Mouse (Mus musculus) hindbrain, embryonic 13.5 days (tissue): ENCODE measurements around the gene P2rx7. TPM values are rescaled to one million over a fixed set of nuclear protein-coding genes. Genes with fewer than 3 reads are reported as not detected.

Source experiments
- ATAC-seq: fragments of 200-750 bp; cut with Nextera tagmentation; 2 replicates; pipeline ENCODE4 v1.8.0; 2017; ENCODE audit warnings: moderate TSS enrichment; ENCODE audit not compliant: low FRiP score
- H3K27ac ChIP-seq: fragments of 300-500 bp; sonication (generic); 2 replicates; pipeline ENCODE4 v1.5.1; 2015; ENCODE audit warnings: inconsistent platforms, mild to moderate bottlenecking, moderate library complexity
- H3K27me3 ChIP-seq: fragments of 300-500 bp; sonication (generic); 2 replicates; pipeline ENCODE4 v1.6.1; 2015; ENCODE audit warnings: mild to moderate bottlenecking, inconsistent platforms
- H3K36me3 ChIP-seq: fragments of 300-500 bp; sonication (generic); 2 replicates; pipeline ENCODE4 v1.6.1; 2015; ENCODE audit warnings: mild to moderate bottlenecking, inconsistent platforms
- H3K4me1 ChIP-seq: fragments of 300-500 bp; sonication (generic); replicated peaks from 2 replicates; pipeline ENCODE4 v1.6.1; 2015; ENCODE audit warnings: inconsistent platforms
- H3K4me2 ChIP-seq: fragments of 300-500 bp; sonication (generic); 2 replicates; pipeline ENCODE4 v1.6.1; 2015; ENCODE audit warnings: inconsistent platforms, mild to moderate bottlenecking, moderate library complexity
- H3K4me3 ChIP-seq: fragments of 300-500 bp; sonication (generic); 2 replicates; pipeline ENCODE4 v1.5.1; 2015; ENCODE audit warnings: mild to moderate bottlenecking, inconsistent platforms
- H3K9ac ChIP-seq: fragments of 300-500 bp; sonication (generic); 2 replicates; pipeline ENCODE4 v1.6.1; 2015; ENCODE audit warnings: mild to moderate bottlenecking, inconsistent platforms
- H3K9me3 ChIP-seq: fragments of 300-500 bp; sonication (generic); 2 replicates; pipeline ENCODE4 v1.6.1; 2016; ENCODE audit warnings: inconsistent platforms
- WGBS: fragments of 180-500 bp; shearing (Covaris S2); methylation state at CpG from one replicate; pipeline ENCODE4 v1.1.7; 2015; 5-methylcytosine and 5-hydroxymethylcytosine counted together
- polyA plus RNA-seq: library from polyadenylated mRNA; unstranded; fragments of >200 nt; fragmentation: Nextera tagmentation; extraction: Ambion mirVana; gene quantifications from 2 replicates; pipeline ENCODE4 v1.2.1, GENCODE M21; 2015

The P2rx7 gene
- polyA plus RNA-seq, 1 experiment from 2014 or later = 6.5 TPM

- no peak for ATAC-seq
- WGBS = 91% methylated on average over 7 of the region's 7 CpGs
- Histone ChIP-seq H3K27ac (no peak overlapping the region), H3K9me3 (0 out of 2 replicates have a peak, but pooled peaks cover 4% of the 10 kb centered on the region), H3K4me2 (no peak overlapping the region), H3K4me3 (no peak overlapping the region), H3K4me1 (no peaks in the 10 kb centered on the region), H3K9ac (no peak overlapping the region), H3K27me3 (no peaks in the 10 kb centered on the region), H3K36me3 (peaks cover 5% of the 10 kb centered on the region)
Measured at GRCm38 (mm10) chr5:122718400-122718799, 74.7 kb downstream of the P2rx7 start.

- no peak overlapping the region for H3K4me3 ChIP-seq
- no peak overlapping the region for H3K4me2 ChIP-seq
- ATAC-seq = no peak
- H3K9ac ChIP-seq = no peak overlapping the region
- peaks cover 5% of the 10 kb centered on the region for H3K36me3 ChIP-seq
- H3K4me1 ChIP-seq = no peaks in the 10 kb centered on the region
- H3K27ac ChIP-seq = no peak overlapping the region
- WGBS = 94% methylated on average over 8 of the region's 8 CpGs
- no peaks in the 10 kb centered on the region for H3K27me3 ChIP-seq
- H3K9me3 ChIP-seq = 0 out of 2 replicates have a peak, but pooled peaks cover 4% of the 10 kb centered on the region
Measured at GRCm38 (mm10) chr5:122719168-122719567, 75.5 kb downstream of the P2rx7 start.

GRCm38 (mm10) chr5:122725453-122725852, 81.7 kb downstream of the P2rx7 start:
- no peak for ATAC-seq

GRCm38 (mm10) chr5:122726068-122726467, 82.4 kb downstream of the P2rx7 start:
- Histone ChIP-seq H3K27me3 (no peaks in the 10 kb centered on the region), H3K36me3 (peaks cover 14% of the 10 kb centered on the region; the same call in 1 of the 2 replicates), H3K9me3 (0 out of 2 replicates have a peak, but pooled peaks cover 4% of the 10 kb centered on the region), H3K27ac (no peak overlapping the region), H3K4me2 (no peak overlapping the region), H3K4me3 (no peak overlapping the region), H3K9ac (peak overlapping the region; percentile 43; the same call in 1 of the 2 replicates), H3K4me1 (peaks cover 7% of the 10 kb centered on the region; the same call in 1 of the 2 replicates)
- 23% methylated on average over 7 of the region's 7 CpGs for WGBS
- peak; percentile 46; the same call in 1 of the 2 replicates for ATAC-seq

More at GRCm38 (mm10) chr5:122725453-122725852, 81.7 kb downstream of the P2rx7 start:
- no peaks in the 10 kb centered on the region for H3K27me3 ChIP-seq
- WGBS = 92% methylated on average over 13 of the region's 13 CpGs
- no peak overlapping the region for H3K27ac ChIP-seq
- H3K4me2 ChIP-seq = no peak overlapping the region
- no peak overlapping the region for H3K4me3 ChIP-seq
- H3K9me3 ChIP-seq = 0 out of 2 replicates have a peak, but pooled peaks cover 4% of the 10 kb centered on the region
- H3K36me3 ChIP-seq = peaks cover 9% of the 10 kb centered on the region; the same call in 1 of the 2 replicates
- peaks cover 7% of the 10 kb centered on the region; the same call in 1 of the 2 replicates for H3K4me1 ChIP-seq
- H3K9ac ChIP-seq = no peak overlapping the region

- 0 out of 2 replicates have a peak, but pooled peaks cover 4% of the 10 kb centered on the region for H3K9me3 ChIP-seq
- no peak overlapping the region for H3K4me2 ChIP-seq
- H3K4me3 ChIP-seq = no peak overlapping the region
- 82% methylated on average over 5 of the region's 5 CpGs for WGBS
- H3K27ac ChIP-seq = no peak overlapping the region
- ATAC-seq = no peak
- H3K27me3 ChIP-seq = no peaks in the 10 kb centered on the region
- no peak overlapping the region for H3K9ac ChIP-seq
- peaks cover 9% of the 10 kb centered on the region; the same call in 1 of the 2 replicates for H3K4me1 ChIP-seq
- peaks cover 17% of the 10 kb centered on the region for H3K36me3 ChIP-seq
Measured at GRCm38 (mm10) chr5:122726595-122726994, 82.9 kb downstream of the P2rx7 start.

- 93% methylated on average over 7 of the region's 7 CpGs for WGBS
Measured at GRCm38 (mm10) chr5:122727096-122727495, 83.4 kb downstream of the P2rx7 start.

GRCm38 (mm10) chr5:122730776-122731175, 87.1 kb downstream of the P2rx7 start:
- 89% methylated on average over 10 of the region's 10 CpGs for WGBS
- no peak overlapping the region for H3K4me2 ChIP-seq
- peaks cover 19% of the 10 kb centered on the region for H3K36me3 ChIP-seq
- no peaks in the 10 kb centered on the region for H3K27me3 ChIP-seq
- no peak overlapping the region for H3K9ac ChIP-seq
- no peak for ATAC-seq
- H3K9me3 ChIP-seq = no peaks in the 10 kb centered on the region
- no peak overlapping the region for H3K4me3 ChIP-seq
- no peak overlapping the region for H3K27ac ChIP-seq
- peaks cover 9% of the 10 kb centered on the region; the same call in 1 of the 2 replicates for H3K4me1 ChIP-seq

More at GRCm38 (mm10) chr5:122727096-122727495, 83.4 kb downstream of the P2rx7 start:
- Histone ChIP-seq H3K4me2 (no peak overlapping the region), H3K27me3 (no peaks in the 10 kb centered on the region), H3K9me3 (0 out of 2 replicates have a peak, but pooled peaks cover 4% of the 10 kb centered on the region), H3K36me3 (peaks cover 17% of the 10 kb centered on the region), H3K4me3 (no peak overlapping the region), H3K4me1 (peaks cover 9% of the 10 kb centered on the region; the same call in 1 of the 2 replicates), H3K27ac (no peak overlapping the region), H3K9ac (no peak overlapping the region)
- no peak for ATAC-seq

GRCm38 (mm10) chr5:122731321-122731720, 87.6 kb downstream of the P2rx7 start:
- peak overlapping the region; percentile 60; the same call in 1 of the 2 replicates for H3K27ac ChIP-seq
- peaks cover 22% of the 10 kb centered on the region for H3K36me3 ChIP-seq
- H3K9ac ChIP-seq = no peak overlapping the region
- no peaks in the 10 kb centered on the region for H3K9me3 ChIP-seq
- no peaks in the 10 kb centered on the region for H3K27me3 ChIP-seq
- ATAC-seq = no peak
- H3K4me3 ChIP-seq = no peak overlapping the region
- peaks cover 6% of the 10 kb centered on the region; the same call in 1 of the 2 replicates for H3K4me1 ChIP-seq
- WGBS = 65% methylated on average over 8 of the region's 8 CpGs
- no peak overlapping the region for H3K4me2 ChIP-seq

GRCm38 (mm10) chr5:122731991-122732673, 88.4 kb downstream of the P2rx7 start:
- Histone ChIP-seq H3K9ac (no peak overlapping the region; the same call in 1 of the 2 replicates), H3K4me2 (no peak overlapping the region), H3K36me3 (peaks cover 30% of the 10 kb centered on the region), H3K9me3 (no peaks in the 10 kb centered on the region), H3K4me3 (no peak overlapping the region), H3K4me1 (0 out of 2 replicates have a peak, but pooled peaks cover 2% of the 10 kb centered on the region), H3K27me3 (no peaks in the 10 kb centered on the region), H3K27ac (peak overlapping the region; percentile 60; the same call in 1 of the 2 replicates)
- WGBS = 64% methylated on average over 15 of the region's 15 CpGs
- ATAC-seq = no peak

GRCm38 (mm10) chr5:122733881-122734280, 90.2 kb downstream of the P2rx7 start:
- H3K9me3 ChIP-seq = no peaks in the 10 kb centered on the region
- WGBS = 53% methylated on average over 17 of the region's 17 CpGs
- H3K4me3 ChIP-seq = no peak overlapping the region
- peaks cover 36% of the 10 kb centered on the region for H3K36me3 ChIP-seq
- H3K27ac ChIP-seq = no peak overlapping the region
- 0 out of 2 replicates have a peak, but pooled peaks cover 2% of the 10 kb centered on the region for H3K4me1 ChIP-seq
- no peak for ATAC-seq
- no peak overlapping the region for H3K4me2 ChIP-seq
- H3K27me3 ChIP-seq = no peaks in the 10 kb centered on the region
- no peak overlapping the region for H3K9ac ChIP-seq

- Histone ChIP-seq H3K36me3 (peaks cover 40% of the 10 kb centered on the region), H3K27me3 (no peaks in the 10 kb centered on the region), H3K27ac (no peak overlapping the region), H3K9ac (no peak overlapping the region), H3K4me2 (no peak overlapping the region), H3K4me3 (no peak overlapping the region), H3K4me1 (0 out of 2 replicates have a peak, but pooled peaks cover 2% of the 10 kb centered on the region), H3K9me3 (no peaks in the 10 kb centered on the region)
- WGBS = 88% methylated on average over 7 of the region's 7 CpGs
- no peak for ATAC-seq
Measured at GRCm38 (mm10) chr5:122735853-122736252, 92.1 kb downstream of the P2rx7 start.

- H3K9ac ChIP-seq = no peak overlapping the region
- no peak overlapping the region for H3K4me2 ChIP-seq
- no peak overlapping the region for H3K27ac ChIP-seq
- H3K4me3 ChIP-seq = no peak overlapping the region
- WGBS = 93% methylated on average over 15 of the region's 15 CpGs
- no peaks in the 10 kb centered on the region for H3K27me3 ChIP-seq
- peaks cover 46% of the 10 kb centered on the region for H3K36me3 ChIP-seq
- H3K9me3 ChIP-seq = no peaks in the 10 kb centered on the region
- ATAC-seq = no peak
- no peaks in the 10 kb centered on the region for H3K4me1 ChIP-seq
Measured at GRCm38 (mm10) chr5:122736761-122737160, 93.0 kb downstream of the P2rx7 start.
